Mouse (Mus musculus): ENCODE measurements around the gene Slc25a22. TPM values are rescaled to one million over a fixed set of nuclear protein-coding genes. Genes with fewer than 3 reads are reported as not detected.

Gene Slc25a22
- total and polyA plus RNA-seq, 2 experiments from 2014 or later = 87.3 to 126 TPM

DNA sequence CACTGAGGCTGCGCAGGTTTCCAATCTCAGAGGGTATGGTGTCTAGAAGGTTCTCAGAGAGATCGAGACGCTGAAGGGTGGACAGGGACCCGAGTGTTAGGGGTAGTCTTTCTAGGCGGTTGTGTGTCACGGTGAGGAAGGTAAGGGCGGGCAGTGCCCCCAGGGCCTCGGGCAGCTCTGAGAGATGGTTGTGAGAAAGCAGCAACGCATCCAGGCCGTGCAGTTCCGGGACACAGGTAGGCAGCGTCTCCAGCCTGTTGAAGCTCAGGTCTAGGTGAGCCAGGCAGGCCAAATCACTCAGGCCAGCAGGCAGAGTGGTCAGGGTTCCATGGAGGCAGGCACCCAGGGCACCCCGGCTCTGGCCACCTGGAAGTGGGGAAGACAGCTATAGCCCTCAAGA lies 4.5 kb upstream of the Slc25a22 start:
- 94% methylated on average over 13 of the region's 13 CpGs for WGBS
- H3K36me3 ChIP-seq (ENCODE audit: insufficient read depth, low read length) = no peaks in the 10 kb centered on the region
- DNase-seq (ENCODE audit: low spot score) = no peak
- H3K9me3 ChIP-seq (ENCODE audit: low read length) = no peaks in the 10 kb centered on the region
- H3K4me2 ChIP-seq (ENCODE audit: low read depth, low read length) = peak overlapping the region; percentile 60; the same call in 1 of the 2 replicates
- no peak overlapping the region for H3K4me3 ChIP-seq (ENCODE audit: low read length)
- H3K27ac ChIP-seq = no peak overlapping the region
- peaks cover 10% of the 10 kb centered on the region; the same call in 1 of the 2 replicates for H3K4me1 ChIP-seq (ENCODE audit: insufficient read depth, low read length)
- H3K27me3 ChIP-seq (ENCODE audit: insufficient read depth, low read length) = no peaks in the 10 kb centered on the region
- H3K9ac ChIP-seq (replicated peaks; ENCODE audit: low read length) = no peak overlapping the region
- TF ChIP-seq CTCF (IDR thresholded peaks at IDR 0.05; ENCODE audit: low read depth) = no peak
- ATAC-seq = no peak

- WGBS = 87% methylated on average over 9 of the region's 9 CpGs
- no peak for DNase-seq (ENCODE audit: low spot score)
- Histone ChIP-seq H3K4me3 (ENCODE audit: low read length) (no peak overlapping the region), H3K27me3 (ENCODE audit: insufficient read depth, low read length) (no peaks in the 10 kb centered on the region), H3K9ac (replicated peaks; ENCODE audit: low read length) (no peak overlapping the region), H3K4me2 (ENCODE audit: low read depth, low read length) (no peak overlapping the region), H3K4me1 (ENCODE audit: insufficient read depth, low read length) (peaks cover 9% of the 10 kb centered on the region; the same call in 1 of the 2 replicates), H3K9me3 (ENCODE audit: low read length) (no peaks in the 10 kb centered on the region), H3K36me3 (ENCODE audit: insufficient read depth, low read length) (no peaks in the 10 kb centered on the region), H3K27ac (no peak overlapping the region)
- ATAC-seq = no peak
- no peak for TF ChIP-seq CTCF (IDR thresholded peaks at IDR 0.05; ENCODE audit: low read depth)
These were observed 3.8 kb upstream of the Slc25a22 start for GRCm38 (mm10) chr7:141441460-141441859.

GRCm38 (mm10) chr7:141440613-141441012 lies 2.9 kb upstream of the Slc25a22 start:
- Histone ChIP-seq H3K4me2 (ENCODE audit: low read depth, low read length) (no peak overlapping the region), H3K36me3 (ENCODE audit: insufficient read depth, low read length) (no peaks in the 10 kb centered on the region), H3K27ac (no peak overlapping the region), H3K4me3 (ENCODE audit: low read length) (no peak overlapping the region), H3K27me3 (ENCODE audit: insufficient read depth, low read length) (no peaks in the 10 kb centered on the region), H3K4me1 (ENCODE audit: insufficient read depth, low read length) (peaks cover 14% of the 10 kb centered on the region), H3K9ac (replicated peaks; ENCODE audit: low read length) (no peak overlapping the region), H3K9me3 (ENCODE audit: low read length) (no peaks in the 10 kb centered on the region)
- DNase-seq (ENCODE audit: low spot score) (peak; percentile 80), ATAC-seq (no peak)
- WGBS = 32% methylated on average over 6 of the region's 6 CpGs
- peak; percentile 78 for TF ChIP-seq CTCF (IDR thresholded peaks at IDR 0.05; ENCODE audit: low read depth)

- WGBS = 98% methylated on average over 11 of the region's 11 CpGs
- Histone ChIP-seq H3K4me1 (ENCODE audit: insufficient read depth, low read length) (peaks cover 21% of the 10 kb centered on the region), H3K36me3 (ENCODE audit: insufficient read depth, low read length) (no peaks in the 10 kb centered on the region)
These were observed 2.1 kb upstream of the Slc25a22 start for GRCm38 (mm10) chr7:141439811-141440210.

GRCm38 (mm10) chr7:141439140-141439679 lies 1.5 kb upstream of the Slc25a22 start:
- Histone ChIP-seq H3K27me3 (ENCODE audit: insufficient read depth, low read length) (no peaks in the 10 kb centered on the region), H3K4me2 (ENCODE audit: low read depth, low read length) (no peak overlapping the region), H3K4me1 (ENCODE audit: insufficient read depth, low read length) (peaks cover 23% of the 10 kb centered on the region), H3K9me3 (ENCODE audit: low read length) (no peaks in the 10 kb centered on the region), H3K4me3 (ENCODE audit: low read length) (no peak overlapping the region), H3K36me3 (ENCODE audit: insufficient read depth, low read length) (no peaks in the 10 kb centered on the region), H3K9ac (replicated peaks; ENCODE audit: low read length) (no peak overlapping the region), H3K27ac (no peak overlapping the region)
- TF ChIP-seq CTCF (IDR thresholded peaks at IDR 0.05; ENCODE audit: low read depth) = no peak
- ATAC-seq (no peak), DNase-seq (ENCODE audit: low spot score) (no peak)
- 96% methylated on average over 10 of the region's 10 CpGs for WGBS

More at GRCm38 (mm10) chr7:141439811-141440210, 2.1 kb upstream of the Slc25a22 start:
- H3K27ac ChIP-seq = no peak overlapping the region
- TF ChIP-seq CTCF (IDR thresholded peaks at IDR 0.05; ENCODE audit: low read depth) = no peak
- H3K4me2 ChIP-seq (ENCODE audit: low read depth, low read length) = no peak overlapping the region
- ATAC-seq = no peak
- DNase-seq (ENCODE audit: low spot score) = no peak
- no peaks in the 10 kb centered on the region for H3K27me3 ChIP-seq (ENCODE audit: insufficient read depth, low read length)
- no peak overlapping the region for H3K4me3 ChIP-seq (ENCODE audit: low read length)
- H3K9me3 ChIP-seq (ENCODE audit: low read length) = no peaks in the 10 kb centered on the region
- H3K9ac ChIP-seq (replicated peaks; ENCODE audit: low read length) = no peak overlapping the region

GRCm38 (mm10) chr7:141438201-141438968 lies 693 bp upstream of the Slc25a22 start:
- Histone ChIP-seq H3K4me1 (ENCODE audit: insufficient read depth, low read length) (peaks cover 25% of the 10 kb centered on the region), H3K36me3 (ENCODE audit: insufficient read depth, low read length) (no peaks in the 10 kb centered on the region), H3K4me3 (ENCODE audit: low read length) (no peak overlapping the region), H3K27ac (peak overlapping the region; percentile 80; the same call in 1 of the 2 replicates), H3K27me3 (ENCODE audit: insufficient read depth, low read length) (no peaks in the 10 kb centered on the region), H3K4me2 (ENCODE audit: low read depth, low read length) (peak overlapping the region; percentile 90; the same call in 1 of the 2 replicates), H3K9ac (replicated peaks; ENCODE audit: low read length) (peak overlapping the region; percentile 70; the same call in 1 of the 2 replicates), H3K9me3 (ENCODE audit: low read length) (no peaks in the 10 kb centered on the region)
- TF ChIP-seq CTCF (IDR thresholded peaks at IDR 0.05; ENCODE audit: low read depth) = no peak
- WGBS = 86% methylated on average over 12 of the region's 12 CpGs
- DNase-seq (ENCODE audit: low spot score) (no peak), ATAC-seq (no peak)

DNA sequence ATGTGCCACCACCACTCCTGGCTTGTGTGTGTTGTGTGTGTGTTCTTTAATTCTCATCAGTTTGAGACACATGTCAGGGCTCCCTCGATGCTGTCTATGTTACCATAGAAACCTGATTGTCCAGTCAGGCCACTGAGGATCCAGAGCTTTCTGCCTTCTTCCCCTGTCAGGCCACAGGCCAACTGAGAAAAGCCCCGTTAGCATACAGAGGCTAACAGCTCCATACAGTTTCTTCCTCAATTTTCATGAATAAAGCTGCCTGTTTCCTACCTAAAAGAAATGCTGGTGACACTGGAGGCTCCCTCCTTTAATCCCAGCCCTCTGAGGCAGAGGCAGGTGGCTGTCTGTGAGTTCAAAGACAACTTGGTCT lies 1.2 kb downstream of the Slc25a22 start:
- 26% methylated on average over 2 of the region's 2 CpGs for WGBS
- Histone ChIP-seq H3K4me3 (ENCODE audit: low read length) (peak overlapping the region; percentile 51), H3K4me2 (ENCODE audit: low read depth, low read length) (peak overlapping the region; percentile 90), H3K36me3 (ENCODE audit: insufficient read depth, low read length) (peaks cover 8% of the 10 kb centered on the region; the same call in 1 of the 2 replicates), H3K4me1 (ENCODE audit: insufficient read depth, low read length) (peaks cover 27% of the 10 kb centered on the region), H3K27me3 (ENCODE audit: insufficient read depth, low read length) (no peaks in the 10 kb centered on the region), H3K9ac (replicated peaks; ENCODE audit: low read length) (peak overlapping the region; percentile 70; the same call in 1 of the 2 replicates), H3K9me3 (ENCODE audit: low read length) (no peaks in the 10 kb centered on the region), H3K27ac (peak overlapping the region; percentile 80)
- ATAC-seq (no peak), DNase-seq (ENCODE audit: low spot score) (no peak)
- TF ChIP-seq CTCF (IDR thresholded peaks at IDR 0.05; ENCODE audit: low read depth) = no peak

Data from hindbrain, postnatal 0 days (tissue).